Mouse (Mus musculus) megakaryocyte, adult 5-6 weeks (primary cell): ENCODE measurements around the gene Myo10. TPM values are rescaled to one million over a fixed set of nuclear protein-coding genes. Genes with fewer than 3 reads are reported as not detected.

Experiments
- ATAC-seq: 2 replicates; pipeline ENCODE4 v1.8.0; 2016; ENCODE audit warnings: mild to moderate bottlenecking, inconsistent platforms; ENCODE audit not compliant: poor library complexity, severe bottlenecking
- total RNA-seq, 2 experiments: library from RNA; stranded (forward) in 1 of 2; stranded (reverse) in 1 of 2; fragments of 153-499, 151-499 nt in 1 of 2; fragments of 221-1000, 200-1000 nt in 1 of 2; gene quantifications; 2 replicates each; pipeline versions ENCODE4 v1.2.3 to v1.2.4; 2015 to 2017

Myo10 gene
- 0.91 and 0.93 TPM in 2 replicates for total RNA-seq (2015)
- total RNA-seq (2017) = 1.1 and 1.2 TPM in 2 replicates

GRCm38 (mm10) chr15:25622200-25622866, at the start of gene Myo10:
Myo10 (plus strand) TSS chr15:25622525.
- peak; percentile 86 for ATAC-seq

GRCm38 (mm10) chr15:25573113-25573512, 49.2 kb upstream of the Myo10 start:
- ATAC-seq = no peak

- no peak for ATAC-seq
Observed at GRCm38 (mm10) chr15:25573876-25574601, 48.3 kb upstream of the Myo10 start.

GRCm38 (mm10) chr15:25577327-25578051, 44.8 kb upstream of the Myo10 start:
- no peak for ATAC-seq

- no peak for ATAC-seq
Observed at GRCm38 (mm10) chr15:25578369-25578768, 44.0 kb upstream of the Myo10 start.

DNA sequence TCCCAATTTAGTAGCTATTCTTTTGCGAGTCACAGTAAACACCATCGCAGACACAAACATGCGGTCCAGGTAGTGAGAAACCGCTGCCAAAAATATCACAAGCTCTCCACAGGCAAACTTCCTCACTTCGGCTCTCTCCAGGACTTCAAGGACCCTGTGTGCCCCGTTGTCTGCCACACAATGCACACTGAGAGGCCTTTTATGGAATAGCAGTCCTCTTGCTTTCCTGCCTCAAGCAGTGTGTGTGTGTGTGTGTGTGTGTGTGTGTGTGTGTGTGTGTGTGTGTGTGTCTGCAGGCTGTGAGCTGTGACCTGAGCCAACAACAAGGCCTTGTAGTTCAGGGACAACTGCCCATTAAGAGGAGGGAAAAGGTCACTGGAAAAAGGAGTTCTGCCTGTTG, 41.6 kb upstream of the Myo10 start:
- no peak for ATAC-seq

- ATAC-seq = no peak
Observed at GRCm38 (mm10) chr15:25582055-25582454, 40.3 kb upstream of the Myo10 start.

DNA sequence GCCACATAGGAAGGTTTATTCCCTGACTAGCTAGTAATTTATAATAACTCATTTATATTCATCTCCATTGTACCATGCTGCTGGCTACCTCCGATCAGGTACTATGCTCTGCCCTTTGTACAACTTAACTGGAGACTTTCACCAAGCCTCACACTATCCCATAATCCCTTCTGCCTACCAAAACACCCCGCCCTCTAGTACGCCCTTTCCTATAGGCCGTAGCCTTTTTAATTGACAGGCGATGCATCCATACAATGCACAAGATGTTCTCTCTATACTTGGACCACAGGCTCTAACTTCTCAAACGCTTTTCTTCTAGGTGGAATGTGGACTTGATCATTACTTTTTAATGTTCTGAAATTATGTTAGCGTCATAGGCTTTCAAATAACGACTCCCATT, 39.0 kb upstream of the Myo10 start:
- no peak for ATAC-seq

DNA sequence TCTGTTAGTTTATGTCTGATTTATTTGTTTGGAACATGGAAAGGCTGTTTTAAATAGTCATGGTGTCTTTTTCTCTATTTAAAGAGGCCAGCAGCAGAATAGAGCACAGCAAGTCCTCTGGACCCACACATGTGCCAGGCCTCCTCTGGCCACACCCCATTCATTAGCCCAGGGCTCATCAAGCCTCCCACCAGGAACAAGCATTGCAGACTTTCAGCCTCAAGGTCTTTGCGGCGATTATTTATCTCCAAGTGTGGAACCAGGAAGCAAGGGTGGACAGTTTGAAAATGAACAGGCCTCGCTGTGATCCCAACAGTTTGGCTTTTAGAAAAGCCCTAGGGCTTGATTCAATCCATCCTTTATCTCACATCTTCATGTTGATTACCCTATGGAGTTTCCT, 35.5 kb upstream of the Myo10 start:
- no peak for ATAC-seq

GRCm38 (mm10) chr15:25587943-25588342, 34.4 kb upstream of the Myo10 start:
- ATAC-seq = no peak

- ATAC-seq = no peak
Observed at GRCm38 (mm10) chr15:25589318-25589902, 32.9 kb upstream of the Myo10 start.

- no peak for ATAC-seq
Observed at GRCm38 (mm10) chr15:25589916-25590315, 32.4 kb upstream of the Myo10 start.

- ATAC-seq = no peak
Observed at GRCm38 (mm10) chr15:25590891-25591290, 31.4 kb upstream of the Myo10 start.

GRCm38 (mm10) chr15:25591964-25592363, 30.4 kb upstream of the Myo10 start:
- ATAC-seq = no peak

- ATAC-seq = no peak
Observed at GRCm38 (mm10) chr15:25593469-25594150, 28.7 kb upstream of the Myo10 start.

- no peak for ATAC-seq
Observed at GRCm38 (mm10) chr15:25598313-25598712, 24.0 kb upstream of the Myo10 start.

- no peak for ATAC-seq
Observed at GRCm38 (mm10) chr15:25602306-25602705, 20.0 kb upstream of the Myo10 start.

DNA sequence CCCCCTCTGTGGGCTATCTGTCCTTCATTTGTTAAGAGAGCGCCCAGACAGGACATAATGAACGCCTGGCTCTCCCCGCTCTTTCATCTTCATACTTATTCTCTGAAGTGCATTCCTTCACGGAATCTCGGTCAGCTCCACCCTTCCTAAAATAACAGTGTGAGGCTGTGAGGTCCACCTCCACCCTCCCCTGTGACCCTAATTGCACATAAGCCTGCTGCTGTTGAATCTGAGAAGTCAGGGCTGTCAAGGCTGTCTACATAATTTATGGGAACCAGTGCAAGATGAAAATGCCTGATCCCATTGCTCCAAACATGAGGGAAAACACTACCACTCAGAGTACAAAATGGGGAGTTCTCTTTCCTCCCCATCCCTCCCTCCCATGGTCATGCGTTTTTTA, 19.0 kb upstream of the Myo10 start:
- ATAC-seq = no peak

DNA sequence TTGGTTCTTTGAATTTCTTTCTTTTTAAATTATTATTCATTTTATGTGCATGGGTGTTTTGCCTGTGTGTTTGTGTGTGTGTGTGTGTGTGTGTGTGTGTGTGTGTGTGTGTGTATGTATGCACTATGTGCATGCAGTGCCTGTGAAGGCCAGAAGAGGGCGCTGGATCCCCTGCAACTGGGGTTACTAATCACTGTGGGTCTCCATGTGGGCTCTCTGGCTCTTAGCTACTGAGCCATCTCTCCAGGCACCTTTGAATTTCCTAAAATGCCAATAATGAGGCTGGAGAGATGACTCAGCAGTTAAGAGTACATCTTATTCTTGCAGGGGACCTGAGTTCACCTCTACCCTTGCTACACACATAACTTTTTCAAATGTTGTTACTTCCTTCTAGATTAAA, 18.1 kb upstream of the Myo10 start:
- ATAC-seq = no peak

- ATAC-seq = peak; percentile 38; the same call in 1 of the 2 replicates
Observed at GRCm38 (mm10) chr15:25605376-25605775, 16.9 kb upstream of the Myo10 start.

- no peak for ATAC-seq
Observed at GRCm38 (mm10) chr15:25608742-25609141, 13.6 kb upstream of the Myo10 start.
